8 mouse cellular contexts compared by ENCODE assay signal in the genomic region with DNA sequence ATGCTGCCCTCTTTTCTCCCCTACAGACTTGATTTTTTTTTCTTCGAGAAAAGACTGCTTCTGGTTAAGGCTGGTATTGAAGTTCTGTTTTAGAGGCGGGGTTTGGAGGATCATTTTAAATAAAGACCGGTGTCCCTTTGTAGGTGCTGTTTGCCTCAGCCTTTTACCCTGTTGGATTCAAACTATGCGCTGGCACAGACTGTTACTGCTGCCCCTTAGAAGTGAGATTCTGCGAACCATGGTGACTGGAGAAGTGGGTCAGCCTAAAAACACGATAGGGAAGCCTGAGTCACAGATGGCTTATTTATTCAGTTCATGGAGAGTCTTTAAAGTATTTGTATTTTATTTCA. TPM values are rescaled to one million over a fixed set of nuclear protein-coding genes. Genes with fewer than 3 reads are reported as not detected.
DNase-seq lines count a peak whose midpoint lies in the region; ATAC-seq and TF ChIP-seq lines count a peak whose summit lies in the region.

No protein-coding gene starts in this region.

- H3K9ac ChIP-seq in ES-E14 (ENCODE audit: insufficient read depth, low read depth, low read length, poor library complexity, severe bottlenecking), result peak overlapping the region; percentile 93
- H3K9ac ChIP-seq in embryonic facial prominence, embryonic 14.5 days (ENCODE audit: low read depth, low read length), result peak overlapping the region; percentile 74
- peak overlapping the region; percentile 82 for H3K9ac ChIP-seq in midbrain, embryonic 14.5 days (replicated peaks; ENCODE audit: low read length)

- peak overlapping the region; percentile 99 for H3K4me3 ChIP-seq in gastrocnemius, adult 2 months
- H3K4me3 ChIP-seq in ES-E14 (ENCODE audit: insufficient read depth in 1 of 2, low read depth in 1 of 2, low read length in 2 of 2, poor library complexity in 1 of 2, severe bottlenecking in 1 of 2), result peak overlapping the region; percentile 77 to 96
- peak overlapping the region; percentile 82 for H3K4me3 ChIP-seq in embryonic facial prominence, embryonic 14.5 days (ENCODE audit: low read depth, low read length)
- peak overlapping the region; percentile 68 for H3K4me3 ChIP-seq in midbrain, embryonic 14.5 days (replicated peaks; ENCODE audit: low read depth, low read length)

- DNase-seq in gastrocnemius, adult 2 months, result no peak
- no peak for DNase-seq in gastrocnemius, postnatal 25 days
- no peak for DNase-seq in ES-E14 (ENCODE audit: low read depth, low spot score)
- no peak for DNase-seq in embryonic facial prominence, embryonic 14.5 days (ENCODE audit: low spot score)
- DNase-seq in midbrain, embryonic 14.5 days, result no peak
- DNase-seq in natural killer cell, adult 2 months (ENCODE audit: low spot score in 2 of 2), result no peak

- WGBS in embryonic facial prominence, embryonic 14.5 days, result 2% methylated on average over 6 of the region's 6 CpGs
- WGBS in midbrain, embryonic 14.5 days, result under 1% methylated on average over 6 of the region's 6 CpGs

- in situ Hi-C loops in ES-E14 (cut with MboI; ENCODE audit: low sequenced_read_pairs in 2 of 2, unreplicated experiment in 2 of 2), result no loop called here

- peak overlapping the region; percentile 65 for H3K4me2 ChIP-seq in embryonic facial prominence, embryonic 14.5 days (ENCODE audit: low read depth, low read length)
- H3K4me2 ChIP-seq in midbrain, embryonic 14.5 days (ENCODE audit: low read length), result peak overlapping the region; percentile 75

- TF ChIP-seq CTCF in gastrocnemius, adult 2 months (IDR thresholded peaks at IDR 0.05), result no peak

- H3K27ac ChIP-seq in gastrocnemius, adult 2 months, result peak overlapping the region; percentile 94
- H3K27ac ChIP-seq in ES-E14 (ENCODE audit: insufficient read depth, low read depth, low read length, poor library complexity, severe bottlenecking), result no peak overlapping the region
- peak overlapping the region; percentile 85 for H3K27ac ChIP-seq in embryonic facial prominence, embryonic 14.5 days (replicated peaks; ENCODE audit: low read depth, low read length)
- H3K27ac ChIP-seq in midbrain, embryonic 14.5 days (replicated peaks; ENCODE audit: low read depth, low read length), result peak overlapping the region; percentile 94

- no peaks in the 10 kb centered on the region for H3K9me3 ChIP-seq in ES-E14 (ENCODE audit: control insufficient read depth, insufficient read depth, low read depth, low read length)
- no peaks in the 10 kb centered on the region for H3K9me3 ChIP-seq in embryonic facial prominence, embryonic 14.5 days (ENCODE audit: control insufficient read depth, low read length)
- no peaks in the 10 kb centered on the region for H3K9me3 ChIP-seq in midbrain, embryonic 14.5 days (ENCODE audit: control insufficient read depth, low read length)

- H3K27me3 ChIP-seq in embryonic facial prominence, embryonic 14.5 days (replicated peaks; ENCODE audit: control insufficient read depth, insufficient read depth, low read length), result no peaks in the 10 kb centered on the region
- H3K27me3 ChIP-seq in midbrain, embryonic 14.5 days (ENCODE audit: control insufficient read depth, insufficient read depth, low read length), result no peaks in the 10 kb centered on the region

- H3K4me1 ChIP-seq in ES-E14 (ENCODE audit: control insufficient read depth in 2 of 2, insufficient read depth in 2 of 2, low read length in 2 of 2, poor library complexity in 1 of 2), result peaks cover 0 to 6% of the 10 kb centered on the region in 2 experiments; a peak in 3 of 4 replicates
- H3K4me1 ChIP-seq in embryonic facial prominence, embryonic 14.5 days (ENCODE audit: control insufficient read depth, insufficient read depth, low read length), result peaks cover 12% of the 10 kb centered on the region
- H3K4me1 ChIP-seq in midbrain, embryonic 14.5 days (ENCODE audit: control insufficient read depth, insufficient read depth, low read length), result peaks cover 13% of the 10 kb centered on the region

- ATAC-seq in embryonic facial prominence, embryonic 14.5 days (ENCODE audit: low read depth), result no peak
- peak; percentile 11 for ATAC-seq in inflammation-experienced regulatory T-cells, adult 6 months
- ATAC-seq in midbrain, embryonic 14.5 days (ENCODE audit: low FRiP score, low TSS enrichment), result no peak
- no peak for ATAC-seq in erythroid progenitor cell, adult 5-6 weeks (replicated peaks; ENCODE audit: low FRiP score, poor library complexity, severe bottlenecking)

- no peaks in the 10 kb centered on the region for H3K36me3 ChIP-seq in ES-E14 (ENCODE audit: control insufficient read depth, insufficient read depth, low read length, poor library complexity, severe bottlenecking)
- no peaks in the 10 kb centered on the region for H3K36me3 ChIP-seq in embryonic facial prominence, embryonic 14.5 days (ENCODE audit: control insufficient read depth, insufficient read depth, low read length)
- H3K36me3 ChIP-seq in midbrain, embryonic 14.5 days (ENCODE audit: control insufficient read depth, insufficient read depth, low read length), result no peaks in the 10 kb centered on the region

- intact Hi-C loops in gastrocnemius, adult 2 months (cut with DNase I), result loop anchor here (2.0 to 5.0 kb wide), 2 partner anchors 48 to 132 kb away; a partner anchor contains a TSS

TF ChIP-seq in ES-E14, 5 proteins besides CTCF, POLR2A, EP300 and RAD21:
- TF ChIP-seq MAFK (IDR thresholded peaks at IDR 0.05; ENCODE audit: insufficient read depth, low read depth, low read length) (no peak), ZC3H11A (IDR thresholded peaks at IDR 0.05; ENCODE audit: borderline replicate concordance, low read depth, low read length) (no peak), HCFC1 (IDR thresholded peaks at IDR 0.05; ENCODE audit: borderline replicate concordance, insufficient read depth, low read length) (no peak), ZNF384 (IDR thresholded peaks at IDR 0.05; ENCODE audit: low read depth, low read length) (no peak), CHD2 (IDR thresholded peaks at IDR 0.05; ENCODE audit: low read depth, low read length) (no peak)

RNA-seq across cellular contexts. Expression of a gene that starts 1.1 kb away (rescaled TPM):
- 10 to 100 TPM; 11.0 to 12.9 TPM for total RNA-seq in gastrocnemius, adult 2 months (2021)
- 1 to 10 TPM; 8.1 to 8.5 TPM for total RNA-seq in gastrocnemius, postnatal 25 days (2021)
- 34.1 and 36.8 TPM in 2 replicates for total RNA-seq in ES-E14 (2012; rRNA removed)
- 34.2 and 37.3 TPM in 2 replicates for polyA plus RNA-seq in embryonic facial prominence, embryonic 14.5 days (2014; fragmentation: Nextera tagmentation; extraction: Ambion mirVana)
- polyA plus RNA-seq in inflammation-experienced regulatory T-cells, adult 6 months (2017; shearing (Covaris generic)), result 10 to 100 TPM; 41.4 to 64.9 (median 64.0) TPM
- 112 and 120 TPM in 2 replicates for polyA plus RNA-seq in midbrain, embryonic 14.5 days (2014; fragmentation: Nextera tagmentation; extraction: Ambion mirVana)
- 9.7 and 11.7 TPM in 2 replicates for total RNA-seq in erythroid progenitor cell, adult 5-6 weeks (2015; ENCODE audit: low replicate concordance)
- 13.8 and 15.3 TPM in 2 replicates for total RNA-seq in erythroid progenitor cell, adult 5-6 weeks (2017; ENCODE audit: low replicate concordance)

RNA-seq across cellular contexts. Expression of a gene that starts 47.3 kb away (rescaled TPM):
- total RNA-seq in gastrocnemius, adult 2 months (2021), result 1 to 10 TPM; 6.8 to 7.3 TPM
- 1 to 10 TPM; 4.6 to 5.3 TPM for total RNA-seq in gastrocnemius, postnatal 25 days (2021)
- 12.0 and 20.2 TPM in 2 replicates for total RNA-seq in ES-E14 (2012; rRNA removed)
- 20.9 and 21.9 TPM in 2 replicates for polyA plus RNA-seq in embryonic facial prominence, embryonic 14.5 days (2014; fragmentation: Nextera tagmentation; extraction: Ambion mirVana)
- polyA plus RNA-seq in inflammation-experienced regulatory T-cells, adult 6 months (2017; shearing (Covaris generic)), result 10 to 100 TPM; 12.1 to 27.4 (median 20.1) TPM
- 14.0 and 14.5 TPM in 2 replicates for polyA plus RNA-seq in midbrain, embryonic 14.5 days (2014; fragmentation: Nextera tagmentation; extraction: Ambion mirVana)
- total RNA-seq in erythroid progenitor cell, adult 5-6 weeks (2015; ENCODE audit: low replicate concordance), result 2.5 and 5.8 TPM in 2 replicates
- 2.6 TPM in 1 of 2 replicates, not detected in the other for total RNA-seq in erythroid progenitor cell, adult 5-6 weeks (2017; ENCODE audit: low replicate concordance)

RNA-seq across cellular contexts. Expression of a gene that starts 50.8 kb away (rescaled TPM):
- under 1 TPM in 1 of 2 experiments, not detected in 1; 0.64 TPM for total RNA-seq in gastrocnemius, adult 2 months (2021)
- under 1 TPM in 1 of 2 experiments, not detected in 1; 0.59 TPM for total RNA-seq in gastrocnemius, postnatal 25 days (2021)
- 2.5 and 3.7 TPM in 2 replicates for total RNA-seq in ES-E14 (2012; rRNA removed)
- 3.2 and 3.9 TPM in 2 replicates for polyA plus RNA-seq in embryonic facial prominence, embryonic 14.5 days (2014; fragmentation: Nextera tagmentation; extraction: Ambion mirVana)
- polyA plus RNA-seq in inflammation-experienced regulatory T-cells, adult 6 months (2017; shearing (Covaris generic)), result not detected
- polyA plus RNA-seq in midbrain, embryonic 14.5 days (2014; fragmentation: Nextera tagmentation; extraction: Ambion mirVana), result 2.9 and 4.2 TPM in 2 replicates
- not detected in 2 replicates for total RNA-seq in erythroid progenitor cell, adult 5-6 weeks (2015; ENCODE audit: low replicate concordance)
- total RNA-seq in erythroid progenitor cell, adult 5-6 weeks (2017; ENCODE audit: low replicate concordance), result not detected in 2 replicates
